Mouse (Mus musculus): Measurements from ENCODE around the gene Kcnk16.
"Not testable (repeated sequence)": the region's sequence is repeated elsewhere in the genome, so short reads cannot be mapped to it uniquely, and the experiment has no call there.

Gene Kcnk16

DNA sequence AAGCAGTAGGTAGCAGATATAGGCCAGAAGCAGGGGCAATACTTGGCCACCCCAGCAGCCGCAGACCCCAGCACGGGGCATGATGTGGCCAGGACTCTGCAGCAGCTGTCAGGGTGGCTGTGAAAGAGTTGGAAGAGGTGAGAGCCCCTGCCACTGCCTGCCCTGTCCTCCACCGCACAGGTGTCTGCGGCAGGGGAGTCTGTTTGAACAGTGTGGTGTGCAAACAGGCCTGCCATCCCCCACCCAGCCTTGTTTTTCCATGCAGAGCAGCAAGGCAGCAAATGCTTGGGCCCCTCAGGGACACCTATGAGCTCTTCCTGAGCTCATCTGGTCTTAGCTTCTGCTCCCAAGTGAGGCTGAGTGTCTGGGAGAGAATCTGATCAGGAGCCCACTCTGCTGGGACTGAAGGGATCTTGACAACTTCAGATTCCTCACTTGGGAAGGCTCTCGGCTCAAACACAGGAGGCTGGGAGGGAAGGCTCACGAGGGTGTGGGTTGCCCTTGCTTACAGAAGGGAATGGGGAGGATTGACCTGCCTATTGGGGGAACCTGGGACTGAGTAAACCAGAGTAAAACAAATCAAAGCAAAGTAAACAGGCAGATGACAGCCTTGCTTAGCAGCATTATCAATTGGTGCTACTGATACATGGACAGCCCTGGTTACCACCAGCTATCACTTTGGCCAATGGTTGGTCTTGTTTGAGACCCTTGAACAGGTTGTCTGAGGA lies at the start of gene Kcnk16:
Gene Kcnk16, minus strand, starts transcription at position 118 of the 728 bp plus-strand sequence.
- DNase-seq (ENCODE audit: extremely low spot score, low read depth, low spot score): no peak

DNA sequence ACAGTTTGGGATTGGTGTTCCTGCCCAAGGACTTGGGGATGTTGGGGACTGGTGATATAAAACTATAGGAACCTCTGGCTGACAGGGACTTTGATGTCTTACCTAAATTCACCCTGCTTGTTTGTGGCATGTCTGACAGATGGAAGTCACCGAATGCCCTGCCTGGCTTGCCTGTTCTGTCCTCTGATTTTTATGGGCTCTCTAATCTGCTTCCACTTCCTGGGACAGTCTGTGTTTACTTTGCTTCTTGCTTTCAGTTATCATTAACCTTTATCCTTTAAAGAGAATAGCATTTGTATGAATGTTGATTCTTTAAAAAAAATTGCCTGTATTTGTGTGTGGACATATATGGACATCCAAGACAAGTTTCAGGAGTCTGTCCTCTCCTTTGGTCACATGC lies 46.1 kb upstream of the Kcnk16 start:
- DNase-seq (ENCODE audit: extremely low spot score, low read depth, low spot score): no peak

DNA sequence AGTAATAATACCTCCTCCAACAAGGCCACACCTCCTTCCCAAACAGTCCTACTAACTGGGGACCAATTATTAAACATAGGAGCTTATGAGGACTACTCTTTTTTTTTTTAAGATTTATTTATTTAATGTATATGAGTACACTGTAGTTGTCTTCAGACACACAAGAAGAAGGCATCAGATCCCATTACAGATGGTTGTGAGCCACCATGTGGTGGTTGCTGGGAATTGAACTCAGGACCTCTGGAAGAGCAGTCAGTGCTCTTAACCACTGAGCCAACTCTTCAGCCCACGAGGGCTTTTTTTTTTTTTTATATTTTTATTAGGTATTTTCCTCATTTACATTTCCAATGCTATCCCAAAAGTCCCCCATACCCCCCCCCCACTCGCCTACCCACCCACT lies 36.1 kb upstream of the Kcnk16 start:
- not testable (repeated sequence) for DNase-seq (ENCODE audit: extremely low spot score, low read depth, low spot score)

DNA sequence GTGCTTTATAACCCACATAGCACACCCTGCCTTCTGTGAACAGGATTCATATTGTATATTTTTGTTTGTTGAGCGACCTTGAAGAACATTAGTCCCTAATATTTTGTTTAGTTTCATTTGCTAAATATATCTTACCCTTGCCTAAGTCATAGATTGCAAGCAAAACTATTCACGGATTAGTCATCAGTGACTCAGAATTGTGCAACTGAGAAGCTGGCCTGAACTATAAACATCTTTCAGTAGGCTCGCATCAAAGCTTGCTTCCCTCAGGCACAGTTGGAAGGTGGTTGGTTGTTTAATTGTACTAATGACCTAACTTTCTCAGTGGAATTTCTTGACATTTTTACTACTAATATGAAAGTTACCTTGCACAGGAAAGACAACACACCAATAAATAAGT lies 29.1 kb upstream of the Kcnk16 start:
- DNase-seq (ENCODE audit: extremely low spot score, low read depth, low spot score): no peak

DNA sequence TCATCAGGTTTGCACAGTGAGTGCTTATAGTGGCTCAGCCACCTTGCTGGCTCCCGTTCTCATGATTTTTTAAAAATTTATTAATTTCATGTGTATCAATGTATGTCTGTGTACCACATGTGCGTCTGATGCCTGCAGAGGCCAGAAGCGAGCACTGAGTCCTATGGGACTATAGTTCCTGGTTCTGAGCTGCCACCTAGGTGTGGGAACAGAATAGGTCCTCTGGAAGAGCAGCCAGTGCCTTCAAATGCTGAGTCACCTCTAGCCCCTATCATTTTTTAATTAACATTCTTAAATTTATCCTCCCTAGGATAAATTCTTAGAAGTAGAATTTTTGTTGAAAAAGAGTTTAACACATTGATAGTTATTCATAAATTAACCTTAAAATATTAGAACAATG lies 28.6 kb upstream of the Kcnk16 start:
- DNase-seq (ENCODE audit: extremely low spot score, low read depth, low spot score): no peak

DNA sequence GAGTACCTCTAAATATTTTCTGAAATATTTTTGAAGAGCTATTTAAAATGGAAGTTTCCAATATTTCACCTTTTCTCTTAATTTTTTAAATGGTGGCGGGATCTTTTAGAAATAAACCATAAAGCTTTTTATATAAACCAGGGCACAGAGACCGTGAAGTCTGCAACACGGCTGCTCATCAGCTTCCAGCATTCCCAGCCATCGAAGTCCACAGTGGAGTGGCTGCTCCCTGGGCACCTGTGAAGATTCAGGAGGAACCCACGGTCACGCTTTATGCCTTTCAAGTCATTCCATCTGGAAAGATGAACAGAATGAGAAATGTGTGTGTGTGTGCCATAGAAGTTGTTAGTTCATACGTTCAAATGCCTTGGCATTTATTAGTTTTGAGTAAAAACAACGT lies 25.9 kb upstream of the Kcnk16 start:
- no peak for DNase-seq (ENCODE audit: extremely low spot score, low read depth, low spot score)

DNA sequence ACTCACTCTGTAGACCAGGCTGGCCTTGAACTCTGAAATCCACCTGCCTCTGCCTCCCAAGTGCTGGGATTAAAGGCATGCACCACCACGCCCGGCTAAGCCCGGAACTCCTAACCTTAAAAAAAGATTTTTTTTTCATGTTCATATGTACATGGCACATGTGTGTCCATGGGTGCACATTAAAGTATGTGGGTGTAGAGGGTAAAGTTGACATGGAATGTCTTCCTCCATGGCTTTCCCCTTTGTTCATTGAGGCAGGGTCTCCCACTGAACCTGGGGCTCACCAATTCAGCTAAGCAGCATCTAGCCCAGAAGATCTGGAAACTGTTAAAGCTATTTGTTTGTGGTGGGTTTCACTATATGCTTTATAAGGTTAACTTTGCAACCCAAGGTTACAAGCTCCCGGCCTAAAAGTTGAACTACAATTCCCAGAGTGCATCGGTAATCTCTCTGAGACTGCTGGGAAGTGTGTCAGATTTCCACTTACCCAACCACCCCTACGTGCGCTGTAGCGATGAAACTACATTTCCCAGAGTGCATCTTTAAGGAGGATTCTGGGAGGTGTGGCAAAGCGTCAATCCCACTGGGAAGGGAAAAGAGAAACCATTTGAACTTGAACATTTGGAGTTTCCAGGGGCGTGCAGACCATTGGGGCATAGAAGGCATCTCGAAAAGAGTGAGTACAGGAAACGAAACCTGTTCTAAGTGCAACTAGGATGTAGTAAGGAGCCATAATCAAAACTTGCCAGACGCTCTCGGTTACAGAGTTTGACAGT lies 25.3 kb upstream of the Kcnk16 start, which contains the start of gene Nudt13:
Gene Nudt13, plus strand, starts transcription at position 581 of the 776 bp plus-strand sequence.
- peak; percentile 93 for DNase-seq (ENCODE audit: extremely low spot score, low read depth, low spot score)

DNA sequence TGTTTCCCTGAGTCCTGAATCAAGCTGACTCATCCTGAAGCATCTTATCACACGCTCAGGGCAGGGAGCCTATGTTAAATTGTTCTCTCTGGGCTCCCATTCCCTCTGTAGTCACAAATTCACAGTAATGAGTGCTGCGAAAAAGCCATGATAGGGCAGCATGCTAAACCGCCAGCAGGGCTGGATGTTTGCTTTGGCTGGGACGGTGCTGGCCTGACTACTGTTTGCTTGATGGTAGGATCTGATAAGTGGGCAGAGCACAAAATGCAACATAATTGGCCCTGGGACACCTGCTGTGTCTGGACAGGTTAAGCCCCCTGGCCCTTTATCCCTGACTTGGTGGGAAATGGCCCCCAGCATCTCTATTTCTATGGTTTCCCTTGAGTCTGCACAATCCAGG lies 22.4 kb upstream of the Kcnk16 start:
- no peak for DNase-seq (ENCODE audit: extremely low spot score, low read depth, low spot score)

DNA sequence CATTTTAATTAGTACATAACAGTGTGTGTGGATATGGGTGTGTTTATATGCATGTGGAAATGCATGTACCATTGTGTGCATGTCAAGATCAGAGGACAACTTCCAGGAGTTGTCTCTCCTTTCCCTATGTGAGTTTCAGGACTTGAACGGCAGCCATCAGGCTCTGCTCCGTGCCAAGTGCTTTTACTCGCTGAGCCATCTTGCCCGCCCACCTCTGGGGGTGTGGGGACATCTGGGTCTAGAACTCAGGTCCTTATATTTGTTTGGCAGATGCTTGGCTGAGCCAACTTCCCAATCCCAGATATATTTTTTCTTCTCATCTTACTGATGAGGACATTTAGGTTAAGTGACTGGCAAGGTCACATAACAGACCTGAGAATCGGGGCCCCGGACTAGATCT lies 578 bp downstream of the Kcnk16 start:
- no peak for DNase-seq (ENCODE audit: extremely low spot score, low read depth, low spot score)

DNA sequence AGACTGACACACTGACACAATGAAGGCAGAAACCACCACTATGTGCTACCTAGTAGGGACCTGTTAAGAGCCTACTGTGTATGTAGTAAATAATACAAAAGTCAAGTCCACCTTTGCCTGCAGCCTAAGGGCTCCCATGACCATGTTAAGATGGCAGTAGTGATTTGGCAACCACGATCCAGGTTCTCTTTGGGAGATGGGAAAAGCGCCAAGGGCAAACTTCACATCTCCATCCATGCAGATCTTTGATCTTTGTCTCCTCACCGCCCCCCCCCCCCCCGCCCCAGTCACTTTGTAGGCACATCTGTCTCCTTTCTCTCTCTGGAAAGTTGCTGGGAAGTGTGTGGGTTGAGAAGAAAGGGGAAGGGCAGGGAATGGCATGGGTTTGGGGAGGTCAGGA lies 6.7 kb downstream of the Kcnk16 start:
- no peak for DNase-seq (ENCODE audit: extremely low spot score, low read depth, low spot score)

DNA sequence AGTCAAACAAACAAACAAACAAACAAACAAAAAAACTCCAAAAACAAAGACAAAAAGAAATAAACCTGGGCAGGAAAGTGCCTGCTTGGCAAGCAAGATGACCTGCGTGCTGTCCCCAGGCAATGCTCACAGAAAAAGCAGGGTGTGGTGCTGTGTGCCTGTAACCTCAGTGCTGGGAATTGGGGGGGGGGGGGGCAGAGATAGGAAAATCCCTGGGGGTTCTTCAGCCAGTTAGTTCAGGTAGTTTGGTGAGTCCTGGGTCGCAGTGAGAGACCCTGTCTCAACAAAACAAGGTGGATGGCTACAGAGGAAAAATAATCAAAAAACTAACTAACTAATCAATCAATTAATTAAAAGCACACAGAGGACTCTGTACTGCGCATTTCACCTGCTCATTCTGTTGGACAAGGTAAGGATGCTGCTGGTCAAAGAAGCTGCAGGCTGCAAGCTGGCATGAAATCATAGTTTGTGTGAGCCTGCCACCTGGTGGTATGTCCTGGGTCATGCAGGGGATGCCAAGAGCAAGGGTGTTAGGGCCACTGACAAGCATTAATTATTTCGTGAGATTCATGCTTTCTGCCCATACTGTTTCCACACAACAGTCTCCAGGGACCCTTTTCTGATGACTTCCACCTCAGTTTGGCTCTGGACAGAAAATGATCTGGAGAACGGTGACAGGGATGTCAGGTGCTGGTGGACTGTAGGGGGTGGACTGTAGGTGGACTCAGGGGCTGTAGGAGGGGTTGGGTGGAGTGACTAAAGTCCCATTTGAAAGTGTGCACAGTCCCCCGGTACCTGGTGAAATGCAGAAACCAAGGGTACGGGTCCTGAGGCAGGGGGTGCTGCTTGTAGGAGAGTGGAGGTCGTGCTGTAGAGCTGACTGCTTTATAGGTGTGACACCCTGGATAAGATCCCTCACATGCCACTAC lies 10.6 kb downstream of the Kcnk16 start:
- peak; percentile 46 for DNase-seq (ENCODE audit: extremely low spot score, low read depth, low spot score)

DNA sequence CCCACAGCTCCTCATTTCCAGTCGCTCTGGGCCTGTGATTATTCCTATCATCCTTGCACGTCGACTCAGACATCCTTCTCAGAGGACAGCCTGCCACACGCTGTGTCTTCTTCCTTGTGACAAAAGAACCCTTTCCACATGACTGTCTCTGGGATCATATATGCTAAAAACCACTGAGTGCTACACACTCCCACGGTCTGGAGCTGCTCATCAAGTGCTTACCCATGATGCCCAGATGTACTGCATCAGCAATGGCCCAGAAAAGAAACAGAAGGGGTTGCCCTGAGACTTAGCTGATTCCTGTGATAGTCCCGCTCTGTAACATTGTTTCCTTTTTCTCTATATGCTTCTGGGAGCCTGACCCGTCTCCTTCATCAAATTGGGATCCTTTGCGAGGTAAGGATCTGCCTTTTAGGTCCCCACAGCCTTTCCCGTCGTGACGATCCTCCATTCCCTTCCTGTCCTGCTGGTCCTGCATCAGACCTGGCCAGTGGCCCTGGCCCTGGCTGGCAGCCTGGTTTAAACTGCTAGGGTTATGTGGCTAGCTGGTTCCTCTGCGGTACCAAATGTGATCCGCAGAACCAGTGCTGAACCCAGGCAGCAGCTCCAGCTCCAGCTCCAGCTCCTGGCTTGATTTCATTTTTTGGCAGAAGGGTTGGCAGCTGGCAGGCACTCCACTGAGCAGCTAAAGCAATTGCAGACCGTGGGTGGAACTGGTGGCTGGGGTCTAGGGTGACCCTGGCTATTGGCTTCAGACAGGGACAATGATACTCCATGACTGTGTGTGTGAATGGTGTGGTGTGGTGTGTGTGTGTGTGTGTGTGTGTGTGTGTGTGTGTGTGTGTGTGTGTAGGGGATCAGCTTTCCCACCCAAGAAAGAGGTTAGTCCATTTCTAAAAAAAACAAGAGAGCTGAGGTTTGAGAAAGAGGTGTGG lies 18.5 kb downstream of the Kcnk16 start:
- no peak for DNase-seq (ENCODE audit: extremely low spot score, low read depth, low spot score)

DNA sequence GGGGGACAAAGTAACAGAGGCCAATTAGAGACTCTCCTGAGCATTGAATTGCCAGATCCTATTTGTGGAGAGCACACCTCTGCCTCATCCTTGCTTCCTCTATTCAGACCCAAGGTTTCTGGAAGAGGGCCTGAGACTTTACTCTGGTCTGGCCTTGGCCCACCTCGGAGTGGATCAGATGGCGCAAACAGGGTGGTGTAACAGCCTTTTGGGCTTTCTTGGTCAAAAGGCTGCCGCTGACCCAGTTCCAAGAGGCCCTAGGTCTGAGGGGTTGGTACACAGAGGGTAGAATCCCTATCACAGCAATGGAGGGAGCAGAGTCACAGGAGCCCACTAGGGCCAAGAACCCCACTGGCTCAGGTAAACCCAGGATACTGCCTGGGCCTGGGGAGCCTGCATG lies 21.0 kb downstream of the Kcnk16 start:
- DNase-seq (ENCODE audit: extremely low spot score, low read depth, low spot score): no peak

DNA sequence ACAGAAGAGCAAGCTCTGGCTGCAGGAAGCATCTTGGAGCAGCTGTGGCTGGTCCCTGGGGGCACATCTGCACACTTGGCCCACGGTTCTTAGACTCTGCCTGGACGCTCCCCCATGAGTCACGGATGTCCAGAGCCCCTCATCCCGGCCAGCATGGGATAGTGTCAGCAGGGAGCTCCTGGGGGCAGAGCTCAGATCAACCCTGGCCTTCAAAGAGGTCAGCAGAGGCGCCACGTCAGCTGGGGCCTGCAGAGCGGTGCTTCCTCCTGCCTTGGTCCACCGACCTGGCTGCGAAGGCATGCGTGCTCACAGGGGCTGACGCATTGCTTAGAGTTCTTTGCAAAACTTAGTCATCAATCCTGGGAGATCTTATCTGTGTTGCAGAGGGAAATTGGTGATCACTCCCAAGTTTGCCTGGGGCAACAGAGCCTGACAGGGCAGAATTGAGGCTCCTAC lies 22.2 kb downstream of the Kcnk16 start:
- DNase-seq (ENCODE audit: extremely low spot score, low read depth, low spot score): no peak

DNA sequence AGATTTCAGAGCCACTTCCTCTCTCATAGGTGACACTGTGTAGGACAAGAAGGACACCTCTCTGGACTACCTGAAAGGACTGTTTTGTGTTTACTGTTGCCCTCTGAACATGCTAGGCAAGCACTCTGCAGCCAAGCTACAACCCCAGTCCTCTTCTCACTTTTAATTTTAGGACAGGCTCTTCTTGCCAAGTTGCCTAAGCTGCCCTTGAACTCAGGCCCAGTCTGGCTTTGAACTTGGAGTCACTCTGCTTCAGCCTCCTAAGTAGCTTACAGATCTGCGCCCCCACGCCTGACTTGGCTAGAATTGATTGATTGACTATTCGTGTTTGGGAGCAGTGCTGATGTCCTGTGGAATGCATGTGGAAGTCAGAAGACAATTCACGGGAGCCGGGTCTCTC lies 23.1 kb downstream of the Kcnk16 start:
- DNase-seq (ENCODE audit: extremely low spot score, low read depth, low spot score): no peak

DNA sequence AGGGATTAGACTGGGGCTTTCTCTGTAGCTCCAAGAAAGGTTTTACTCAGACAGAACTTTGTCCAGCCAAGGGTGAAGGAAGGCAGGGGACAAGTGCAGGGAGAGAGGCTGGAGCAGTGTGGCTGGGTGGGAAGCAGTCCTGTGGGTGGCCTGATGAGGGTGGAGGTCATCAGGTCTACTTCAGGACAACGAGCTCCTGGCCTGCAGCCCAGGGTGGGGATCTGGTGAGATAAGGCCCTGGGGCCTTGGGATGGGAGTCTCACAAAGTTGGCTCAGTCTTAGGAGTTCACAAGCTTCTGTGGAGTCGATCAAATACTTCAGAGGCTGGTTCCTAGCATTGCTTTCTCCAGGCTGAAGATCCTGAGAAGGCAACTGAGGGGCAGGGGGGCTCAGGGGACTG lies 23.7 kb downstream of the Kcnk16 start:
- DNase-seq (ENCODE audit: extremely low spot score, low read depth, low spot score): no peak

DNA sequence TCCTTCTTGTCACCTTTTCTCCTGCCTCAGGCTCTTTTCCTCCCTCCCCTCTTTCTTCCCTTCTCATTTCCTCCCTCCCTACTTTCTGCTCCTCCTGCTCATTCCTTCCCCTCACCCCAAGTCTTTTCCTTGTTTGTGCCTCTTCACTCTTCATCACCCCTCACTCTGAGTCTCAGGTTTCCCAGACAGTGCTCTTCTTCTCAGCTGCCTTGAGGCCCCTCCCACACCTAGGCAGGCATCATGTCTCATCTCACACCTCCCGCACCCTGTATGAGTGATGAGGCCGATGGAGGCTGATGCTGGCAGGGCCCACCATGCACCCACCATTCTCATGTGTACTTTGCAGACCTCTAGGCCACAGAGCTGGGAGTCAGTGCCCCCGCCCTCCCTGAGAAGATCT lies 25.8 kb downstream of the Kcnk16 start:
- no peak for DNase-seq (ENCODE audit: extremely low spot score, low read depth, low spot score)

DNA sequence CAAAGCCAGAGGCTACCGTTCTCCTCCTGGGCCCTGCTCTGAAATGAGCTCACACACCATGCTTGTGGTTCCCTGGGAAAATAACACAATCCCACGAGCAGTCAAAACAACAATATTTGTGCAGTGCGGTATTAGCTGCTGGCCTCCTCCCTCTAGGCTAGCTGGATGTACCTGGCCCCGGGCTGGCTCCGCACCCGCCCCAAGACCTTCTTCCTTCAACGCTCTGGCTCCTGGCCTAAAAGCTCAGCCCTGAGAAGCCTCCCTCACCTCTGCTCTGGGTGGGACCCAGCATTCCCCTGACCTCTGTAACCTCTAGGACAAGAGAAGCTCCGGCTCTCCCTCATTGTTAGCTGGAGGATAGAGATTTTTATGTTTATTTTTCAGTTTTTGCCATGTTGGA lies 26.5 kb downstream of the Kcnk16 start:
- no peak for DNase-seq (ENCODE audit: extremely low spot score, low read depth, low spot score)

DNA sequence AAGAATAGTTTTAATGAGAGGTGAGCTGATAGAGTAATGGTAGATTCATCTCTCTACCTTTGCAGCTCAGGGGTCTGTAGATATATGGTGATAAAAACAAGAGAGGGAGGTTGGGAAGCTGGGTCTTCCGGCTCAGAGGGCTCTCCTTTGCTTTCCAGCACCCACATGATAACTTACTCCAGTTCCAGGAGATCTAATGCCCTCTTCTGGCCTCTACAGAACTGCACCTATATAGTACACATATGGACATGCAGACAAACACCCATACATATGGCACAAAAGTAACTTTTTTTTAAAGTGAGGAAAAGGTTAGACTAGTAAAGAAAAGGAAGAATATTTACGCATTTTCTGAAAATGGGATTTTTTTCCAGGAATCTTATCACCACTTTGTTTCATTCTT lies 34.6 kb downstream of the Kcnk16 start:
- no peak for DNase-seq (ENCODE audit: extremely low spot score, low read depth, low spot score)
